Mouse (Mus musculus) c-Kit-positive CD71-negative TER-119-negative erythroid progenitor cells, embryonic 14.5 days (primary cell): ENCODE data around the gene 9230104L09Rik.

ENCODE experiments used
- DNase-seq: peaks from one replicate; pipeline ENCODE4 v3.0.0-alpha.2; 2013; ENCODE audit warnings: low read depth

Gene 9230104L09Rik

DNA sequence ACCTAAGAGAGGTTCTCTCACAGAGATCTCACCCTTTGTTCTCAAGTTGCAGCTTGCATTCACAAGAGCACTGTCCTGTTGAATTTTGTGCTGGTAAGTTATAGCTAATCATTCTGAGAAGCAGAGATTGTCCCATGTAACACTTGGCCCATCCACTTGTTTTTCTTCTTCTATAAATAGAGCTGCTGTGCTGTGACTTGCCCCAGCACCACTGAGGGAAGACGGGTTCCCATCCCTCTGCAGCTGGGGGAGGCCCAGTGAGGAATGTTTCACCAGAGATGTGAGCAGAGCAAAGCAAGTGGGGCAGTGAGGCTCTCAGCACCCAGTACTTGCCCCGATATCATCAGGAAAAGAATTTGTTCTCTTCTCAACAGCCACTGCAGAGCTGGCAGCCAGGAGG, at the start of gene 9230104L09Rik:
9230104L09Rik (minus strand) TSS at position 73 of the 400 bp plus-strand sequence.
- no peak for DNase-seq

DNA sequence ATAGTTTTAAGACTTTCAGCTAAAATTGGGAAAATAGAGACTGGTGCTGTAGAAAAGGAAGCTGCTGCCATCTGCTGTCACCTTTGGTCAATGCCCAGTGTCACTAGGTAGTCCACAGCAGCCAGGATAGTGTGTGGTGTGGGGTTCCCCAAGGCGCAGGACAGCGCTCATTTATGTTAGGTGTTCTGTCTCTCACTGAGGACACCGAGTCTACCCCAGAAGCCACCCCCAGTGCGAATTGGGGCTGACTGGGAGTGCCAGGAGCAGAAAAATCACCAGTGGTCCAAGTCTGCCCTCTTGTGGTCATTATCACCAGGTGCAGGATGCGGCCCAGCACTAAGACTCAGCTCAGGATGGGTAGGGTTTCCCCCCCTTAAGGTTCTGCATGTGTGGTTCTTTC, 37.4 kb upstream of the 9230104L09Rik start:
- DNase-seq: peak; percentile 32

DNA sequence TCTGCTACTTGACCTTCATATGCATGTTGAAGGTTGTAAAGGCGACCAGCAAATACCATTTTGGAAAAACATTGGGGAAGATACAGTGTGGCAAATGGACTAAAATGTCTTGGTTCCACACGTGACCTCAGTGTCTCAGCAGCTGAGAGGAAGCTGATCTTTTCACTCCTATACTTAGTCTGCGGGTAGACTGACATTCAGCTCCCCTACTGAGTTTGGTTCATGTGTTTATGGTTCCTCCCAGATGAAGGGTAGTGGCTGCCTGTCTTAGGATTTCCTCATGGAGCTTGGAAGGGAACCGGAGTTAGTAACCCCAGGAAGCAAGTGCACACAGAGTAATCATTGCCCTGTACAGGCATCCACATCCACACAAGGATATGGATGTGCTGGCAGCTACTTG, 35.5 kb upstream of the 9230104L09Rik start:
- DNase-seq: no peak

DNA sequence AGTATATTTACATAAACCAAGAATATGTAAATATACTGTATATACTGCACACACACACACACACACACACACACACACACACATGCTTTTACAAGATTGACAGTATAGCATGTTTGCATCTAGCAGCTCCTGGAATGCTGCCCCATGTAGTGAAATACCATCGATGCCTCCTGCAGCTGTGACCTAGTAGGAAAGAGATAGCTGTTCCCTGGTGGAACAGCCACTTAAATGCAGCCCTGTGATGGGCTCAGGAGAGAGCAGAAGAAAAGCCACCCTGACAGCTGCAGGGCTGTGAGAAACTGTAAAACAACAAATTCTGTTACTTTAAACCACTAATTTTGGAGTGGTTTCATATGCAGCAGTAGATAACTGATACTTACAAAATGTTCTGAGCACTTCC, 31.4 kb upstream of the 9230104L09Rik start:
- DNase-seq: no peak

DNA sequence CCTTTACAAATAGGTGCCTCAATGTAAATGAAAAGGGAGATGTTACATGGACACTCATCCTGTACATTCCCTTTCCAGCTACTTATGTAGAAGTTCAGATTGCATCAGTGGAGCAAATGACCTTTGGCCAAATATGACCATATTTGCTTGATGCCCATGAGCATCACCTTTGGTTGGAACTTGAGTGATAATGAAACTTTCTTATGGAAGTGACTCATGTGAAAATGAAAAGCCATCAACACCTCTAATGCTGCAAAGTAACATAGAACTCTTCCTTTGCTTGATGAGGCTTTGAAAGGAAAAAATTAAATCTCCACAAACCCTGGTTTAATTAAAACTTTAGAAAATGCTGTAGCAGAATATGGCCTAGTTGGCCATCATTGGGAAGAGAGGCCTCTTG, 28.3 kb upstream of the 9230104L09Rik start:
- DNase-seq: no peak

DNA sequence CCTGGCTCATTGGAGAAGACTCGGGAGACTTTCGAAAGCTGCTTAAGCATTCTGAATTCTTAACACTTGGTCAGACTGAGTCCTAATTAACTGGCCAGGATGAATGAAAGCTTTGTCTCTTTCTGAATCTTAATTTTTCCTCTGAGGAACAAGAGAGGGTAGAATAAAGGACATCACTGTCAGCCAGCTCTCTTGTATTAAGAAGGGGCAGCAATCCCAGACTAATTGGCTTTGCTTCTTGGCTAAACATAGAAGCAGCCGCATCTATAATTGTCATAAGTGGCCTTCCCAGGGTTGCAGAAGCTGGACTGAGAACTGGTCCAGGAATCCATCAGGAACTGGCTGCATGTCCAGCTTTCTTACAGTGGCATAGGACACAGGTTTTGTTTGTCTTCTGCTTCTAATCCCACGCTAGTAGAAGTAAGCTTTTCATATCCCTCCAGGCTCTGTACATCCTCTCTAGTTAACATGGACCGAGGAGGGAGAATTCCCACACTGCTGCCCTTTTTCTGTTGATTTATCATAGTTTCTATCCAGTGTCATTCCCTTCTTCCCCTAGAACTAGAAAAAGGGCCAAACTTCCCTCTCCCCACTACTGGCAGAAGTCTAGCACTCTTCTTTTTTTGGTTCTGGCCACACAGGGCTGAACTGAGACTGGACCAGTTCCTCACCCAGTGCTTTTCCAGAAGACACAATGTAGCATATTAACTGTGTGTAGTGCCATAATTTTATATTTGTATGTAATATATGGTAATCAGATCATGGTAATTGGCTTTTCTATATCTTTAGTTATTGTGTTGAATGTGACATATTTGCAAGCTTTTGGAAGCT, 25.4 kb upstream of the 9230104L09Rik start:
- DNase-seq: no peak

DNA sequence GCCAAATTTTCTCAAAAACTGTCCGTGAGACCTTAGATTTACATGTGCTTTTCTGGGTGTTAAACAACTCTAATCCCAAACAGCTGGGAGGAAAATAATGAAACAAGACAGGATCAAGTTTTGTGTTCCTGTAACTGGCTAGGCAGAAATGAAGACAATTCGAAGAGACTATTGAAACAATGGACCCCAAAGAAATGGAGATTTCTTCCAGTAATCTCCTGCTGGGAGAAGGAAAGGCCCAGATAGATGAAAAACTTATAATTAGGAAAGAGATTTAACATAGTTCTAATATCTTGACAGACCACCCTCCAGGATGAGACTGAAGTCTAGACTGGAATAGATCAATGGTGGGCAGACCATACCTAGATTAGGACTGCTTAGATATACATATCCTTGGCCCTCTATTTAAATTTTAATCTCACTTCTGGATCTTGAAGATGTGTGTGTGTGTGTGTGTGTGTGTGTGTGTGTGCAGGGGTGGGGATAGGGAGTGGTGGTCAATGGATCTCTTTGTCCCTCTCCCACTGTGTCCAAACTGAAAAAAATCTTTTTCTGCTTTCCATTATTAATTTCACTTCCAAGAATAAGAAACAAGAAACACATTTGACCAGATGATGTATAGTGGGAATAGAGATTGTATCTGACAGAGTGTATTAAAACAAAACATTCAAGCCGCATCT, 24.6 kb upstream of the 9230104L09Rik start:
- DNase-seq: no peak

DNA sequence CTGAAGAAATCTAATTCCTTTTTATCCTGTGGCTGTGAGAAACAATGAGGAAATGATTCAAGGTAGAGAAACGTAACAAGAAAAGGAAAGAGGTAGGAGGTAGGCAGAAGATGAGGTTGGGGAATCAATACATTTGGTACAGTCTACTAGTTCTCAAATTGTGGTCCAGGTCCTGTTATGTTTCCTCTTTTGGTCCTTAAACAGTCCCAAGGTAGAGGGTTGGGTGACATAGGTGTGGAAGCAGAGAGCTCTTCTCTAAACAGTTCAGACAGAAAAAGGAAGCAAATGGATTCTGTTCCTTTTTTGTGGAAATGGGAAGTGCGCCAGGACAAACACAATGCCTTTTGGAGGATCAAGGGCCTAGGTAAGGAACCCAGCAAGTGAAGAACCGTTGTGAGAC, 24.0 kb upstream of the 9230104L09Rik start:
- no peak for DNase-seq

DNA sequence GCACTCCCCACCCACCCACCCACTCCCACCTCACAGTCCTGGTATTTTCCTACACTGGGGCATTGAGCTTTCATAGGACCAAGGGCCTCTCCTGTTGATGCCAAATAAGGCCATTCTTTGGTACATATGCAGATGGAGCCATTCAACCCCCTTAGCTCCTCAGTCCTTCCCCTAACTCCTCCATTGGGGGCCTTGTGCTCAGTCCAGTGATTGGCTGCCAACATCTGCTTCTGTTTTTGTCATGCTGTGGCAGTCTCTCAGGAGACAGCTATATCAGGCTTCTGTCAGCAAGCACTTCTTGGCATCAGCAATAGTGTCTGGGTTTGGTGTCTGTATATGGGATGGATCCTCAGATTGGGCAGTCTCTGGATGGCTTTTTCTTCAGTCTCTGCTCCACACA, 19.9 kb upstream of the 9230104L09Rik start:
- DNase-seq: no peak

DNA sequence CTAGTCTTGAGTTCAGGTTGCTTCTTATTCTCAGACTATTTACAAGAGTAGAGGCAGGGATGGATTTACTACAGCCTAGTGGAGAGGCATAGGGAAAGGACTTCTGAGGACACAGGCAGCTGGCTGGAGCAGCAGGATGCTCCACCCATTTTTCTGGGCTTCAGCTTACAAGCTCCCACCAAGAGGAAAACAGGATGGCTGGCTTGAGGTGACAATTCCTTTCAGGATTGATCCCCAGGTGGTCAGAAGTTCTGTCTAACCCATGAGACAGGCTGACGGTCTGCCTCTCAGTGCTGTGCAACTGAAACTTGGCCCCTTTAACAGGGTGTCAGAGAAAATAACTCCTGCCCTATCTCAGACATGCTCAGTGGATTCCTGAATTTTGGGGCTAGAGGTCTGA, 14.4 kb upstream of the 9230104L09Rik start:
- DNase-seq: no peak

DNA sequence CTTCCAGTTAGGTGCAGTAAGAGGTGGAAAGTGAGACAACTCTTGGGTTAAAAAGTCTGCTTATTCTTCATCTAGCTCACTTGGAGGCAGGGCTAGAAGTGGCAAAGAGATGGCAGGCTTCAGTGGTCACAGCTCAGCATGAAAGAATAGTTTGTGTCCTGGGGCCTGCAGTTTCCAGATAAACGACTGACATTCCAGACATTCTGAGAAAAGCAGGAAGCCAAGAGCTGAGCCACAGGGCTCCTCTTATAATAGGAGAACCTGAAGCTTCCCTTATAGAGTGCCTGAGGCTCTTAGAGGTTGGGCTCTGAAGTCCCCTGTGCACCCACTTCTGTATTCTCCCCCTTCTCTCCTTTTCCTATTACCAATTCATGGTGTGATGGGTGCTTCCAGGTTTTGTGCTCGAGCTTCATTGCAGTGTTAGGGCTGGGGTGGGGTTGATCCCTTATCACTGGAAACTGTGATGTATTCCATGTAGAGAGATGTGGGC, 13.8 kb upstream of the 9230104L09Rik start:
- DNase-seq: no peak

DNA sequence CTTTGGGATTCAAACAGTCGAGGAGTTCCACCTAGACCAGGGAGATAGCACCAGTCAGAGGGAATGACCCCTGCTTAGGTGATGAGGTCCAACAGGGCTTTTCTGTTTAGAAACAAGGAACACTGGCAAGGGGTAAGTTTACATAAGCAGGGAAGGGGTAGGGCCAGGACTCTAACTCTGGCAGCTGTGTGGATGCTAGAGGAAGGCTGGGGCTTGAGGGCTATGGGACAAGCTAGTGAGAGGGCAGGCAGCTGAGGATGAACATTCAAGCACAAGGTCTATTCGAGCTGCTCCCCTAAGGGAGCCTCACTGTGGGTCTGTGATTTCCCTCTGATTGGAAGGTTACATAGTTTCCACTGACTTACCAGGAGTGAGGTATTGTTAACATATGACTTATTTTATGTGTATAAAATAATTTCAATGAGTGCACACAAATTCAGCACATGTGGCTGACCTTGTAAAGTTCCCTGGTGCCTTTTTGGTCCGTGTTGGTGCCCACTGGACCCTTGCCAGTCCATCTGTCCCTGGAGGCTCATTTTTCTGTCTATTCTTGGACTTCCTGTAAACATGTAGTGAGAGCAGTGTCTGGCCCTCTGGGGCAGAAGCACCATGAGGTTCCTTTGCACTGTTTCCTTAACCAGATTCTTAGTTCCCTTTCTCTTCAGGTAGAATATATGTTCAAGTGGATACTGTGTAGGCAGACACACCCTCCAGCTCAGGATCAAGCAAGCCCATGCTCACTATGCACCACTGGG, 12.4 kb upstream of the 9230104L09Rik start:
- no peak for DNase-seq

DNA sequence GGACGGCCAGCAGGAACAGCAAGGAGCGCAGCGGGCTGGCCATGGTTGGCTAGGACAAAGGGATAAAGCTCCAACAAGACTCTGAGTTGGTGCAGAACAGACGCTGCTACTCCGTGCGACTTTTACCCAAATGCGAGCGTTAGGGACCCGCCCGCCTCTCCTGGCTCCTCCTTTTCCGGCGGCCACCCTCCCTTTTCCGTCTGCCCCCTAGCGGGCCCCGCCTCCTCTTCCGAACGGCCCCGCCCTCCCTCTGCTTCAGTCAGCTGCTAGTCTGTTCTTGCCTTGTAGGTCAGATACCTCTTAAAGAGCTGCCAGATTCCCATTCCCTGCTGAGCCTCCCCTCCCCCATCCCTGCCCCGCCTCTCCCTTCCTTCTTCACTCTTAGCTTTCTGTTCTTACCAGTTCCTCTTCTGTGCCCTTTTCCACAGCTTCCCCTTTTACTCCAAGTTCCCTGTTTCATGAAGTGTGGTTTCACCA, 10.5 kb upstream of the 9230104L09Rik start, which contains the start of gene Cst3:
Cst3 (minus strand) TSS at position 358 of the 477 bp plus-strand sequence.
- DNase-seq: peak; percentile 68

DNA sequence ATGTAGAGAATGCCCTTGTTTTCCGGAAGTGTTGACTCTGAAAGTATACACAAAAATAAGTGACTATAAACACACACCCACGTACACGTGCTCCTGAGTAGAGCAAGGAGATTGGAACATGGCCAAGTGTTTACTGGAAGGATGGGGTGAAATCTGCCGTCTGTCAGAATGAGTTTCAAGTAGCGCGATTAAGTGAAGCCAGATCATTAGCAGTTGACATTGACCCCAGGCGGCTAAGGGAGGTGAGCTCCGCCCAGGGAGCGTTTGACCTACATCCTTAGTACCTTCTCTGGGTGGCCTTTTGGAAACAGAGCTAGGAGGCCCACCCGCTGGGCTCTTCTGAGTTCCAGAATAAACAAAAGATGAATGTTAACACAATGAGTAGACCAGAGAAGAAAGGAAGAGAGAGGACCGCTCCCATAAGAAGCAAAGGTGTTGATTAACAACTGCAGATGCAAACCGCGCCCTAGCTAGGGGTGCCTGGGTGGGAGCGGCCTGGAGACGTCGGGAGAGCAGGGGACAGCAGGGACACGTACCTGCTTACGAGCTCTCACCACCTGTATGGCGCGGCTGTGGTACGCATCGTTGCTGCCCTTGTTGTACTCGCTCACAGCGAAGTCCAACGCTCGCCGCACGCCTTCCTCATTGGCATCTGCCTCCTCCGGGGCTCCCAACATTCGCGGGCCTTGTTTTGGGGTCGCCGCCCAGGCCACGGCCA, 9.9 kb upstream of the 9230104L09Rik start:
- no peak for DNase-seq

DNA sequence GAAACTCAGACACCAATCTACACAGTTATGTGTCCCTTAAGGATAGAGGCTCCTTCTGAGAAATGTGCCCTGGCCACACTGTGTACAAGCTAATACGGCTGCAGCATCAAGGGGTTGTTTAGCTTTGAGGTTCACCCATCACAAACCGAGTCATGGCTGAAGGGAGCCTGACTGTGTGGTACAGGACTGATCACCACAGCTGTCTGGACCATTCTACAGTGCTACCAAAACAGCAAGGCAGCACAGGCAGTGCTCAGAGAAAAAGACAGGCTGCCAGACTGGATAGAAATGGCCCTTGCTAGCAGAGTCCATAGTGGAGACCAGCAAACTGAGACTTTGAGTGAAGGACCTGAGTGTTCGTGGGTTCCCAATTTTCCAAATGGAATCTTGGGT, 9.4 kb upstream of the 9230104L09Rik start:
- no peak for DNase-seq

DNA sequence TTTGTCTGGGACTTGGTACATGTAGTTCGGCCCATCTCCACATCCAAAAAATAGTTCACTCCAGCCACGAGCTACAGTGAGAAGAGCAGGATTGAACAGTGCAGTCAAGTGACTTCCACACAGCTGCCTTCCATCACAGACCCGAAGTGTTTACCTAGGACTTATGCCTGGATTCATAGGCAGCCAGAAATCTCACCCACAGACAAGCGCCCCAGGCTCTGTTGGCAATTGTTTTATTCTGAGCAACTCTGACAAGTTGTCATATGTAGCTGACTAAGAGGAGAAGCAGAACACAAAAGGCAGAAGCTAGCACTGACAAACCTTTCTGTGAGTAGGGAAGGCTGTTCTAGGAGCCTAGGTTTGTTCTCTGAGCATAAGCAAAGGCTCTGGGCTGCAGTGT, 8.0 kb upstream of the 9230104L09Rik start:
- DNase-seq: no peak

DNA sequence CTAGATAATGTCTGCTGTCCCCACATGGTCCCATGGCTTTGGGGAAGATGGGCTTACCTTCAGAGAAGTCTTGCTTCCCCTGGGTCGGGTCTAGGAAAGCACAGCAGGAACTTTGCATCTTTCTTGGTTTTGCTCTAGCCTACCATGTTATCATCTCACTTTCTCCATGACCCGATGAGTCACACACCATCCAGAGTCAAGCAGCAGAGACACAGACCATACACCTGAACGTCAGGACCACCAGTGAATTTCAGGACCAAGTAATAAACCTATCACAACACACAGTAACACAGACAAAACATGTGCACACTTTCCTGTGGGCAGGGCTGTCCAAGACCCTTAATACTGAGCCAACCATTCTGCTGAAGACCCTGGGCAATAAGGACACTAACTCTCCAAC, 5.7 kb upstream of the 9230104L09Rik start:
- no peak for DNase-seq

DNA sequence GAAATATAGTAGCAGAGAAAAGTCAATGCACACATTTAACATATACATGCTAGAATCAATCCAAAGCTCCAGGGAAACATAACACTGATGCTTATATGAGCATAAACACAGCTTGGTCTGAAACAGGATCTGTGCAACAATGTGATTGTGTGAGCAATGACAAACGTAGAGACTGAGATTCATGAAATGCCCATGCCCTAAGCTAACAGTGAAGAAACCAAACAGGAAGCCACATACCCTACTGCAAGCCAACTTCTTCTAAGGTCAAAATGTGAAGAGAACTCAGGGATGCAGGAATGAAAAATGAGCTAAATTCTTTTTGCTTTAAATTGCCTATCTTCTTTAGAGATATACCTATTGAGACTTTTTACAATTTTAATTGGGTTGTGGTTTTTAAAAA, 4.1 kb upstream of the 9230104L09Rik start:
- DNase-seq: no peak

DNA sequence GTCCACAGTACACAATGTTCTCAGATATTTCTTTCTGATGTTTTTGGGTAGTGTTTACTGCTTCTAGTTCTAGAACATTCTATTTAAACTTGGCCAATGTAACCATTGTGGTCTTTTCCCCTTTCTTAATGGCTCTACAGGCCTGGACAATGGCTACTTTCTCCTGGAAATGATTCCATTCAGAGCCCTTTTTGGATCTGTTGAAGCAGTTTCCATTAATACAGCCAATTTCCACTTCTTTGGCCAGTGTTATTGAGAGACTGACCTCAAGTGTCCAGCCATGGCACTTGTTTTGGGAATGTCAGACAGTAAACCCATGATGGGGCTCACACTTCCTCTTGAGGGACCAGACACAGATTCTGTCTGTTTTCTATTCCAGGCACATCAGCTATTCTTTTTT, 3.1 kb downstream of the 9230104L09Rik start:
- no peak for DNase-seq

DNA sequence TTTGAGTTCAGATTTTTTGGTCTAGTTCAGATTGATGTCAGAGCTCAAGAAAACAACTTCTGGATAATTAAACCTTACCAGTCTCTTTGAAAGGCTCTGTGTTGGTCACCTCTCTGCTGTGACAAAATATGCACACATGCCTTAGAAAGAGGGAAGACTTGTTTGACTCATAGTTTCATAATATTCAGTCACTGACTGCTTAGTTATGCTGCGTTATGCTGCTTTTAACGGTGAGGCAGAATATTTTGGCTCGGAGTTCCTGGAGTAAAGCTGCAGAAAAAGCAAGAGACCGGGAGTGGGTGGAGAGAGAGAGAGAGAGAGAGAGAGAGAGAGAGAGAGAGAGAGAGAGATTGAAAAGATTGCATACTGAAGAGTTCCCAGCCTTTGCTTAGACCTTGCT, 3.8 kb downstream of the 9230104L09Rik start:
- no peak for DNase-seq

DNA sequence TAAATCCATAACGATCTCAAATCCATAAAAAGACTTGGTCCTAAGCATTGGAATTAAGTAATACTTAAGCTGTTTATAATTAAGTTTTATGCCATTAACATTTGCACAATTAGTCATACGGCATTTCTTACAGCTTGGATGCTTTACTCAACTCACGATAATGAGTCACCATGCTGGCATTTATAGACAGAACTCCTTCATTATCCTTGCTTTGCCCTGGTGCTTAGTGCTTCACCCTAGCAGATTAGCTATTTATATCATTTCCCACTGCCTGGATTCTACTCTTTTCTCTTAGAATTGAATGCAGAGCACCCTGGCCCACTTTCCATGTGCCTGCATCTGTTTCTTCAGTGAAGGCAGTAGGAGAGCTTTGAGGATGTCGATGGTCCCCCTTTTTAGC, 7.3 kb downstream of the 9230104L09Rik start:
- no peak for DNase-seq
